Mouse (Mus musculus): ENCODE results near the gene Acsl6.

Acsl6 gene

GRCm38 (mm10) chr11:54307139-54307816 lies 3.7 kb downstream of the Acsl6 start:
- DNase-seq (ENCODE audit: low spot score): peak; percentile 26

GRCm38 (mm10) chr11:54310588-54310987 lies 7.0 kb downstream of the Acsl6 start:
- DNase-seq (ENCODE audit: low spot score): no peak

GRCm38 (mm10) chr11:54312021-54312420 lies 8.4 kb downstream of the Acsl6 start:
- no peak for DNase-seq (ENCODE audit: low spot score)

GRCm38 (mm10) chr11:54312603-54313002 lies 9.0 kb downstream of the Acsl6 start:
- no peak for DNase-seq (ENCODE audit: low spot score)

GRCm38 (mm10) chr11:54313391-54314360 lies 10.1 kb downstream of the Acsl6 start:
- no peak for DNase-seq (ENCODE audit: low spot score)

- no peak for DNase-seq (ENCODE audit: low spot score)
Observed at GRCm38 (mm10) chr11:54314740-54315139, 11.1 kb downstream of the Acsl6 start.

- no peak for DNase-seq (ENCODE audit: low spot score)
Observed at GRCm38 (mm10) chr11:54315336-54315735, 11.7 kb downstream of the Acsl6 start.

- DNase-seq (ENCODE audit: low spot score): no peak
Observed at GRCm38 (mm10) chr11:54317361-54317760, 13.8 kb downstream of the Acsl6 start.

- DNase-seq (ENCODE audit: low spot score): no peak
Observed at GRCm38 (mm10) chr11:54317795-54318194, 14.2 kb downstream of the Acsl6 start.

GRCm38 (mm10) chr11:54321802-54322532 lies 18.4 kb downstream of the Acsl6 start:
- DNase-seq (ENCODE audit: low spot score): no peak

- DNase-seq (ENCODE audit: low spot score): no peak
Observed at GRCm38 (mm10) chr11:54331463-54332183, 28.0 kb downstream of the Acsl6 start.

- DNase-seq (ENCODE audit: low spot score): no peak
Observed at GRCm38 (mm10) chr11:54336165-54336707, 32.6 kb downstream of the Acsl6 start.

GRCm38 (mm10) chr11:54343703-54344102 lies 40.1 kb downstream of the Acsl6 start:
- DNase-seq (ENCODE audit: low spot score): peak; percentile 10

- DNase-seq (ENCODE audit: low spot score): no peak
Observed at GRCm38 (mm10) chr11:54351704-54352103, 48.1 kb downstream of the Acsl6 start.

- DNase-seq (ENCODE audit: low spot score): no peak
Observed at GRCm38 (mm10) chr11:54353121-54353576, 49.6 kb downstream of the Acsl6 start.

GRCm38 (mm10) chr11:54354595-54355563 lies 51.3 kb downstream of the Acsl6 start:
- peak; percentile 14 for DNase-seq (ENCODE audit: low spot score)

- no peak for DNase-seq (ENCODE audit: low spot score)
Observed at GRCm38 (mm10) chr11:54355564-54355955, 52.0 kb downstream of the Acsl6 start.

GRCm38 (mm10) chr11:54356676-54357075 lies 53.1 kb downstream of the Acsl6 start:
- no peak for DNase-seq (ENCODE audit: low spot score)

GRCm38 (mm10) chr11:54372553-54372952 lies 69.0 kb downstream of the Acsl6 start:
- no peak for DNase-seq (ENCODE audit: low spot score)

- no peak for DNase-seq (ENCODE audit: low spot score)
Observed at GRCm38 (mm10) chr11:54390386-54390785, 86.8 kb downstream of the Acsl6 start.
